Mouse (Mus musculus) heart, adult 2 months (tissue): ENCODE data around the gene Cyp4b1.

ENCODE experiments used
- CTCF ChIP-seq: fragments of 200-600 bp; IDR thresholded peaks from 2 replicates; pipeline ENCODE4 v1.8.1; 2022; ENCODE audit warnings: antibody characterized with exemption, mild to moderate bottlenecking, moderate library complexity
- POLR2A ChIP-seq: fragments of 200-500 bp; IDR thresholded peaks from 2 replicates; pipeline ENCODE4 v1.6.1; 2011; ENCODE audit warnings: mild to moderate bottlenecking, low read depth, low read length, control low read depth; ENCODE audit not compliant: insufficient read depth

- TF ChIP-seq CTCF, result no peak
- TF ChIP-seq POLR2A, result no peak
Measured at GRCm38 (mm10) chr4:115657104-115657866, 9.8 kb upstream of the Cyp4b1 start.
